Mouse (Mus musculus): ENCODE results near the gene Nmnat2. TPM values are rescaled to one million over a fixed set of nuclear protein-coding genes. Genes with fewer than 3 reads are reported as not detected.

Gene Nmnat2
- total and polyA plus RNA-seq, 3 experiments, result 1.3 to 2.8 TPM; not detected in 1

DNA sequence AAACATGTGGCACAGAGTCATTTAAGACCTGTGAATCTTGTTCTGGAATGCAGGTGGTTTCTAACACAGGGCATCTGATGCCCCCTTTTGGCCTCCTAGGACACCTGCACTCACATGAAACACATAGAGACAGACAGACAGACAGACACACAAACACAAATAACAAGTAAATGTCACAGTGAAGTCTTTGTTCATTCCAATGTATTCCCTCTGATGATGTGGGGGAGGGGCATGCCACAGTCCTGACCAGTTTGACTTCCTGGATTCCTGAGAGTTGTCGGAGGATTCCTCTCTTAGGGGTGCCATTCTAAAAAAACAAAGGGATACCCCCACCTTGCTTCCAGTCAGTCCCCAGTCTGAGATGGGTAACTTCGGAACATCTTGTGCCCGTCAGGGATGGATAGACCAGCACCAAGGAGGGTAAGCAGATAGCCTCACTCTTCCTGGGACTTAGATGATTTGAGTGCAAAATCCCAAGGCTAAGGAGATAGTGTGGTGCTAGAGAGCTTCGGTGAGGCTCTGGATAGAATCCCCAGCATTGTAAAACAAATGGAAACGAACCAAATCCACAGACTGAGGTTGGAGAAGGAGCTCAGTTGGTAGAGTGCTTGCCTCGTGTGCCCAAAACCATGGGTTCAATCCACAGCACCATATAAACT lies 142.4 kb downstream of the Nmnat2 start:
- DNase-seq (ENCODE audit: low read depth, low spot score), result peak; percentile 29
- H3K9me3 ChIP-seq (replicated peaks; ENCODE audit: insufficient read depth, low read length), result no peaks in the 10 kb centered on the region
- no peaks in the 10 kb centered on the region; a peak in 1 of 4 replicates for H3K4me1 ChIP-seq (ENCODE audit: control insufficient read depth in 1 of 2, insufficient read depth in 2 of 2, low read length in 2 of 2)
- H3K9ac ChIP-seq (ENCODE audit: control insufficient read depth, low read depth, low read length, poor library complexity, severe bottlenecking), result no peak overlapping the region
- no peaks in the 10 kb centered on the region for H3K36me3 ChIP-seq (ENCODE audit: control insufficient read depth in 1 of 2, insufficient read depth in 2 of 2, low read length in 2 of 2)
- H3K4me3 ChIP-seq (ENCODE audit: control insufficient read depth in 1 of 2, insufficient read depth in 1 of 2, low read depth in 2 of 2, low read length in 2 of 2), result no peak overlapping the region
- TF ChIP-seq MAZ (IDR thresholded peaks at IDR 0.05; ENCODE audit: low read depth, low read length) (no peak), CTCF (IDR thresholded peaks at IDR 0.05 in 2 of 3, conservative IDR thresholded peaks at IDR 0.05 in 1 of 3; ENCODE audit: control insufficient read depth in 1 of 3, insufficient read depth in 1 of 3, low read depth in 2 of 3, low read length in 3 of 3, poor library complexity in 1 of 3, severe bottlenecking in 1 of 3) (no peak), POLR2AphosphoS2 (IDR thresholded peaks at IDR 0.05; ENCODE audit: low read length) (no peak), SIN3A (IDR thresholded peaks at IDR 0.05; ENCODE audit: low read length) (no peak), BHLHE40 (IDR thresholded peaks at IDR 0.05; ENCODE audit: borderline replicate concordance, low read depth, low read length) (no peak), JUND (IDR thresholded peaks at IDR 0.05; ENCODE audit: low read depth, low read length) (no peak), ELF1 (IDR thresholded peaks at IDR 0.05; ENCODE audit: low read depth, low read length) (no peak), ZNF384 (IDR thresholded peaks at IDR 0.05; ENCODE audit: low read depth, low read length) (no peak), NRF1 (IDR thresholded peaks at IDR 0.05; ENCODE audit: insufficient read depth, low read depth, low read length, poor library complexity, severe bottlenecking) (no peak), E2F4 (IDR thresholded peaks at IDR 0.05; ENCODE audit: borderline replicate concordance, low read depth, low read length) (no peak), MXI1 (IDR thresholded peaks at IDR 0.05; ENCODE audit: low read depth, low read length) (no peak), NELFE (IDR thresholded peaks at IDR 0.05; ENCODE audit: low read depth, low read length) (no peak), CHD1 (IDR thresholded peaks at IDR 0.05; ENCODE audit: low read depth, low read length) (no peak), MEF2A (IDR thresholded peaks at IDR 0.05; ENCODE audit: extremely low read depth, insufficient replicate concordance, low read depth, low read length, poor library complexity, severe bottlenecking) (no peak), ZKSCAN1 (IDR thresholded peaks at IDR 0.05; ENCODE audit: low read depth, low read length) (no peak), RAD21 (IDR thresholded peaks at IDR 0.05; ENCODE audit: low read depth, low read length) (no peak), ZC3H11A (IDR thresholded peaks at IDR 0.05; ENCODE audit: low read depth, low read length) (no peak)
- no peaks in the 10 kb centered on the region for H3K27me3 ChIP-seq (ENCODE audit: control insufficient read depth in 1 of 2, insufficient read depth in 2 of 2, low read length in 2 of 2)
- H3K79me2 ChIP-seq (ENCODE audit: control insufficient read depth, insufficient read depth, low read length, poor library complexity), result no peaks in the 10 kb centered on the region
- H3K27ac ChIP-seq (ENCODE audit: control insufficient read depth, low read depth, low read length), result no peak overlapping the region

GRCm38 (mm10) chr1:153098586-153098985 lies 143.8 kb downstream of the Nmnat2 start:
- Histone ChIP-seq H3K79me2 (ENCODE audit: control insufficient read depth, insufficient read depth, low read length, poor library complexity) (no peaks in the 10 kb centered on the region), H3K27me3 (ENCODE audit: control insufficient read depth in 1 of 2, insufficient read depth in 2 of 2, low read length in 2 of 2) (no peaks in the 10 kb centered on the region), H3K9me3 (replicated peaks; ENCODE audit: insufficient read depth, low read length) (no peaks in the 10 kb centered on the region), H3K36me3 (ENCODE audit: control insufficient read depth in 1 of 2, insufficient read depth in 2 of 2, low read length in 2 of 2) (no peaks in the 10 kb centered on the region), H3K4me3 (ENCODE audit: control insufficient read depth in 1 of 2, insufficient read depth in 1 of 2, low read depth in 2 of 2, low read length in 2 of 2) (no peak overlapping the region), H3K27ac (ENCODE audit: control insufficient read depth, low read depth, low read length) (no peak overlapping the region), H3K9ac (ENCODE audit: control insufficient read depth, low read depth, low read length, poor library complexity, severe bottlenecking) (no peak overlapping the region), H3K4me1 (ENCODE audit: control insufficient read depth in 1 of 2, insufficient read depth in 2 of 2, low read length in 2 of 2) (no peaks in the 10 kb centered on the region)
- DNase-seq (ENCODE audit: low read depth, low spot score), result no peak
- TF ChIP-seq MAFK (IDR thresholded peaks at IDR 0.05; ENCODE audit: borderline replicate concordance, low read depth, low read length) (no peak), NRF1 (IDR thresholded peaks at IDR 0.05; ENCODE audit: insufficient read depth, low read depth, low read length, poor library complexity, severe bottlenecking) (no peak), MAZ (IDR thresholded peaks at IDR 0.05; ENCODE audit: low read depth, low read length) (no peak), NELFE (IDR thresholded peaks at IDR 0.05; ENCODE audit: low read depth, low read length) (no peak), SMC3 (IDR thresholded peaks at IDR 0.05; ENCODE audit: low read depth, low read length) (no peak), ELF1 (IDR thresholded peaks at IDR 0.05; ENCODE audit: low read depth, low read length) (no peak), GABPA (IDR thresholded peaks at IDR 0.05; ENCODE audit: low read depth, low read length) (no peak), E2F4 (IDR thresholded peaks at IDR 0.05; ENCODE audit: borderline replicate concordance, low read depth, low read length) (no peak), GATA1 (IDR thresholded peaks at IDR 0.05; ENCODE audit: low read depth, low read length) (no peak)

Measured in MEL (cell line).